Mouse (Mus musculus): Measurements from ENCODE around the gene Bpi. TPM values are rescaled to one million over a fixed set of nuclear protein-coding genes. Genes with fewer than 3 reads are reported as not detected.

Gene Bpi
- polyA plus RNA-seq, 1 experiment = not detected

GRCm38 (mm10) chr2:158299731-158300130 lies 41.8 kb downstream of the Bpi start:
- Histone ChIP-seq H3K4me3 (ENCODE audit: insufficient read depth, low read depth, low read length) (no peak overlapping the region), H3K27ac (replicated peaks; ENCODE audit: low read depth, low read length) (no peak overlapping the region), H3K4me1 (ENCODE audit: control insufficient read depth, insufficient read depth, insufficient read length, low read length) (no peaks in the 10 kb centered on the region)

- Histone ChIP-seq H3K27ac (replicated peaks; ENCODE audit: low read depth, low read length) (no peak overlapping the region), H3K4me1 (ENCODE audit: control insufficient read depth, insufficient read depth, insufficient read length, low read length) (0 out of 2 replicates have a peak, but pooled peaks cover 5% of the 10 kb centered on the region), H3K4me3 (ENCODE audit: insufficient read depth, low read depth, low read length) (no peak overlapping the region)
Observed at GRCm38 (mm10) chr2:158302807-158303206, 44.9 kb downstream of the Bpi start.

GRCm38 (mm10) chr2:158305948-158306695 lies 48.2 kb downstream of the Bpi start, which contains the start of gene Lbp:
TSS of gene Lbp (plus strand) at chr2:158306493.
- Histone ChIP-seq H3K4me1 (ENCODE audit: control insufficient read depth, insufficient read depth, insufficient read length, low read length) (peaks cover 8% of the 10 kb centered on the region; the same call in 1 of the 2 replicates), H3K27ac (replicated peaks; ENCODE audit: low read depth, low read length) (peak within 1 kb of the TSS; percentile 18; the same call in 1 of the 2 replicates), H3K4me3 (ENCODE audit: insufficient read depth, low read depth, low read length) (peak within 1 kb of the TSS; percentile 35)

GRCm38 (mm10) chr2:158306696-158307049 lies 48.8 kb downstream of the Bpi start:
- 0 out of 2 replicates have a peak overlapping the region, but pooled peaks have one; percentile 18 for H3K27ac ChIP-seq (replicated peaks; ENCODE audit: low read depth, low read length)
- H3K4me3 ChIP-seq (ENCODE audit: insufficient read depth, low read depth, low read length) = peak overlapping the region; percentile 35
- peaks cover 8% of the 10 kb centered on the region; the same call in 1 of the 2 replicates for H3K4me1 ChIP-seq (ENCODE audit: control insufficient read depth, insufficient read depth, insufficient read length, low read length)

GRCm38 (mm10) chr2:158308276-158308675 lies 50.4 kb downstream of the Bpi start:
- no peak overlapping the region for H3K4me3 ChIP-seq (ENCODE audit: insufficient read depth, low read depth, low read length)
- peaks cover 8% of the 10 kb centered on the region; the same call in 1 of the 2 replicates for H3K4me1 ChIP-seq (ENCODE audit: control insufficient read depth, insufficient read depth, insufficient read length, low read length)
- peak overlapping the region; percentile 17; the same call in 1 of the 2 replicates for H3K27ac ChIP-seq (replicated peaks; ENCODE audit: low read depth, low read length)

GRCm38 (mm10) chr2:158313089-158313488 lies 55.2 kb downstream of the Bpi start:
- Histone ChIP-seq H3K4me3 (ENCODE audit: insufficient read depth, low read depth, low read length) (no peak overlapping the region), H3K27ac (replicated peaks; ENCODE audit: low read depth, low read length) (no peak overlapping the region), H3K4me1 (ENCODE audit: control insufficient read depth, insufficient read depth, insufficient read length, low read length) (peaks cover 3% of the 10 kb centered on the region; the same call in 1 of the 2 replicates)

- H3K4me1 ChIP-seq (ENCODE audit: control insufficient read depth, insufficient read depth, insufficient read length, low read length) = no peaks in the 10 kb centered on the region
- no peak overlapping the region for H3K27ac ChIP-seq (replicated peaks; ENCODE audit: low read depth, low read length)
- no peak overlapping the region for H3K4me3 ChIP-seq (ENCODE audit: insufficient read depth, low read depth, low read length)
Observed at GRCm38 (mm10) chr2:158316371-158316770, 58.5 kb downstream of the Bpi start.

GRCm38 (mm10) chr2:158317026-158317425 lies 59.1 kb downstream of the Bpi start:
- Histone ChIP-seq H3K27ac (replicated peaks; ENCODE audit: low read depth, low read length) (no peak overlapping the region), H3K4me3 (ENCODE audit: insufficient read depth, low read depth, low read length) (no peak overlapping the region), H3K4me1 (ENCODE audit: control insufficient read depth, insufficient read depth, insufficient read length, low read length) (no peaks in the 10 kb centered on the region)

GRCm38 (mm10) chr2:158321596-158321995 lies 63.7 kb downstream of the Bpi start:
- Histone ChIP-seq H3K27ac (replicated peaks; ENCODE audit: low read depth, low read length) (no peak overlapping the region), H3K4me1 (ENCODE audit: control insufficient read depth, insufficient read depth, insufficient read length, low read length) (no peaks in the 10 kb centered on the region), H3K4me3 (ENCODE audit: insufficient read depth, low read depth, low read length) (no peak overlapping the region)

GRCm38 (mm10) chr2:158322845-158323244 lies 65.0 kb downstream of the Bpi start:
- Histone ChIP-seq H3K27ac (replicated peaks; ENCODE audit: low read depth, low read length) (no peak overlapping the region), H3K4me3 (ENCODE audit: insufficient read depth, low read depth, low read length) (no peak overlapping the region), H3K4me1 (ENCODE audit: control insufficient read depth, insufficient read depth, insufficient read length, low read length) (no peaks in the 10 kb centered on the region)

- Histone ChIP-seq H3K27ac (replicated peaks; ENCODE audit: low read depth, low read length) (no peak overlapping the region), H3K4me3 (ENCODE audit: insufficient read depth, low read depth, low read length) (no peak overlapping the region)
Observed at GRCm38 (mm10) chr2:158324531-158325190, 66.8 kb downstream of the Bpi start.

GRCm38 (mm10) chr2:158325609-158326008 lies 67.7 kb downstream of the Bpi start:
- H3K4me1 ChIP-seq (ENCODE audit: control insufficient read depth, insufficient read depth, insufficient read length, low read length) = no peaks in the 10 kb centered on the region
- no peak overlapping the region for H3K4me3 ChIP-seq (ENCODE audit: insufficient read depth, low read depth, low read length)
- no peak overlapping the region for H3K27ac ChIP-seq (replicated peaks; ENCODE audit: low read depth, low read length)

More at GRCm38 (mm10) chr2:158324531-158325190, 66.8 kb downstream of the Bpi start:
- H3K4me1 ChIP-seq (ENCODE audit: control insufficient read depth, insufficient read depth, insufficient read length, low read length) = no peaks in the 10 kb centered on the region

Other genes starting within 250 kb of the Bpi start
- gene Tti1, start 229.7 kb upstream of the Bpi start, polyA plus RNA-seq (2012; ENCODE audit: insufficient read depth, insufficient read length, missing spikeins) = 6.7 and 7.3 TPM in 2 replicates
- 8.3 and 11.7 TPM in 2 replicates for gene Rprd1b, start 229.6 kb upstream of the Bpi start, polyA plus RNA-seq (2012; ENCODE audit: insufficient read depth, insufficient read length, missing spikeins)
- 66.0 and 82.7 TPM in 2 replicates for gene Tgm2, start 111.7 kb upstream of the Bpi start, polyA plus RNA-seq (2012; ENCODE audit: insufficient read depth, insufficient read length, missing spikeins)
- gene D630003M21Rik, start 28.9 kb upstream of the Bpi start, polyA plus RNA-seq (2012; ENCODE audit: insufficient read depth, insufficient read length, missing spikeins) = 0.36 and 0.58 TPM in 2 replicates
- gene Lbp, start 48.4 kb downstream of the Bpi start, polyA plus RNA-seq (2012; ENCODE audit: insufficient read depth, insufficient read length, missing spikeins) = 5.8 and 6.6 TPM in 2 replicates
- gene Snhg11, start 117.5 kb downstream of the Bpi start, polyA plus RNA-seq (2012; ENCODE audit: insufficient read depth, insufficient read length, missing spikeins) = 0.91 and 4.4 TPM in 2 replicates
- gene Ralgapb, start 151.8 kb downstream of the Bpi start, polyA plus RNA-seq (2012; ENCODE audit: insufficient read depth, insufficient read length, missing spikeins) = 16.9 and 18.8 TPM in 2 replicates
- gene Adig, start 244.5 kb downstream of the Bpi start, polyA plus RNA-seq (2012; ENCODE audit: insufficient read depth, insufficient read length, missing spikeins) = 567 and 679 TPM in 2 replicates

All from brown adipose tissue, adult 24 weeks (tissue).